Mouse (Mus musculus): Measurements from ENCODE around the gene Golt1a. TPM values are rescaled to one million over a fixed set of nuclear protein-coding genes. Genes with fewer than 3 reads are reported as not detected.

The Golt1a gene
- polyA plus RNA-seq, 1 experiment from 2014 or later = not detected

DNA sequence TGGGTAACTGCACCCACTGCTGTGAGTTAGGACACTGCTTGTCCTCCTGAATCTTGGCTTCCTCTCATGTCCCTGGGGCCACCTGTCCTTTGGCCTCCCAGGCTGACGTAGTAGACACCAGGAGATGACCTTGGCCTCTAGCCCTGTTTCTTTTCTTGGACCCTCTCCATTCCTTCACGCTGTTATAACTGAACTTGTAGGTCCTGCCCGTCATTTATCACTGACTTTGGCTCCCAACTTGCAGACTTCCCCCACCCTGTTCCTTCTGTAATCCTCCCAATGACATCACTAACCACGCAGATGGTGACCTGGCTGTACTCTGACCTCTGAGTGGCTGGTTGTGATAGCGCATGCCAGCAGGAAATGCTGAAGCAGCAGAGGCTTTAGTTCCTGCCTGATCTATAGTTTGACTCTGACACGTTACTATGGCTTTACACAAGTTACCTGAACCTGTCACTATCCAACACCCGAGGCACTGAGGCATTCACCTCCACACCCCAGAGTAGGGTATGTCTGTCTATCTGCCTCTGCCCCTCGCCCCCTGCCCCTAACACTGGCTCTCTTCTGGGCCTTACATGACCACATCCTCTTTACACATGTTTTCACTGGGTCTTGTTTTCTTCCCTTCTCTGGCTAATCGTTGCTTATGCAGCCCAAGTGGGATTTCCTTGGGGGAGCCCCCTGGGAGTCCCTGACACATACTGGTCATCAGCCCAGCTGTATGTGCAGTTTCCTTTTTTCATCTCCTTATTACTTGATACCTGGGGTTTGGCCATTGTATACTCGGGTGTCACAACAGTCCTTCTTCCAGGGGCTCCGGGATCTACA, 38.3 kb downstream of the Golt1a start:
- Histone ChIP-seq H3K4me3 (ENCODE audit: low read depth, low read length) (no peak overlapping the region), H3K4me1 (ENCODE audit: control insufficient read depth, insufficient read depth, low read length) (0 out of 2 replicates have a peak, but pooled peaks cover 4% of the 10 kb centered on the region), H3K9ac (replicated peaks; ENCODE audit: low read depth, low read length) (no peak overlapping the region), H3K27me3 (ENCODE audit: control insufficient read depth, insufficient read depth, low read length) (no peaks in the 10 kb centered on the region), H3K36me3 (ENCODE audit: control insufficient read depth, insufficient read depth, low read length) (no peaks in the 10 kb centered on the region), H3K4me2 (ENCODE audit: low read depth, low read length) (no peak overlapping the region), H3K9me3 (ENCODE audit: control insufficient read depth, low read length) (no peaks in the 10 kb centered on the region), H3K27ac (ENCODE audit: low read depth, low read length) (no peak overlapping the region)
- 78% methylated on average over 11 of the region's 11 CpGs for WGBS
- no peak for ATAC-seq (ENCODE audit: low read depth)

DNA sequence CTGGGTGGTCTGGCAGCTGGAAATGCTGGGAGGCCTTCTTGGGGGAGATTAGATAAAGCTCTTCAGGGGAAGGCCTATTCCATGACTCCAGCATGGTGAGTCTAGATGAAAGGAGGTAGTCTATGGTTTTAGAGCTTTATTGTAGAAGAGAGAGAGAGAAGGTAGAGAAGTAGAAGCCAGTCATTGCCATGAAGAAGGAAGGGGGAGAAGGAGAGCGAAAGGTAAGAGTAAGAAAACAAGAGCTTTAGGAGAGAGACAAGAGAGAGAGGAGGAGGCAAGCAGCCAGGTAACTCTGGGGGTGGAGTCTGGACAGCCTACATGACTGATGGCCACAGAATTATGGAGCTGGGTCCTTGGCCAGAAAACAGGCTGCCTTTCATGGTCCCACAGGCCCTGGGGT, 40.6 kb downstream of the Golt1a start, which contains the start of gene Ren1:
Gene Ren1 (plus strand): TSS at position 301 of the 400 bp plus-strand sequence.
- H3K36me3 ChIP-seq (ENCODE audit: control insufficient read depth, insufficient read depth, low read length) = no peaks in the 10 kb centered on the region
- H3K9me3 ChIP-seq (ENCODE audit: control insufficient read depth, low read length) = no peaks in the 10 kb centered on the region
- H3K9ac ChIP-seq (replicated peaks; ENCODE audit: low read depth, low read length) = no peak within 1 kb of the TSS
- H3K4me1 ChIP-seq (ENCODE audit: control insufficient read depth, insufficient read depth, low read length) = 0 out of 2 replicates have a peak, but pooled peaks cover 4% of the 10 kb centered on the region
- H3K4me2 ChIP-seq (ENCODE audit: low read depth, low read length) = no peak within 1 kb of the TSS
- H3K27me3 ChIP-seq (ENCODE audit: control insufficient read depth, insufficient read depth, low read length) = no peaks in the 10 kb centered on the region
- H3K4me3 ChIP-seq (ENCODE audit: low read depth, low read length) = no peak within 1 kb of the TSS
- H3K27ac ChIP-seq (ENCODE audit: low read depth, low read length) = no peak within 1 kb of the TSS
- ATAC-seq (ENCODE audit: low read depth) = no peak
- WGBS = 100% methylated on average over 1 of the region's 1 CpGs

- ATAC-seq (ENCODE audit: low read depth) = no peak
- no peak overlapping the region for H3K27ac ChIP-seq (ENCODE audit: low read depth, low read length)
- no peaks in the 10 kb centered on the region for H3K36me3 ChIP-seq (ENCODE audit: control insufficient read depth, insufficient read depth, low read length)
- H3K9me3 ChIP-seq (ENCODE audit: control insufficient read depth, low read length) = no peaks in the 10 kb centered on the region
- no peak overlapping the region for H3K4me3 ChIP-seq (ENCODE audit: low read depth, low read length)
- no peak overlapping the region for H3K9ac ChIP-seq (replicated peaks; ENCODE audit: low read depth, low read length)
- no peaks in the 10 kb centered on the region for H3K27me3 ChIP-seq (ENCODE audit: control insufficient read depth, insufficient read depth, low read length)
- 58% methylated on average over 9 of the region's 9 CpGs for WGBS
- 0 out of 2 replicates have a peak, but pooled peaks cover 4% of the 10 kb centered on the region for H3K4me1 ChIP-seq (ENCODE audit: control insufficient read depth, insufficient read depth, low read length)
- H3K4me2 ChIP-seq (ENCODE audit: low read depth, low read length) = no peak overlapping the region
Observed at GRCm38 (mm10) chr1:133351762-133352161, 42.2 kb downstream of the Golt1a start.

DNA sequence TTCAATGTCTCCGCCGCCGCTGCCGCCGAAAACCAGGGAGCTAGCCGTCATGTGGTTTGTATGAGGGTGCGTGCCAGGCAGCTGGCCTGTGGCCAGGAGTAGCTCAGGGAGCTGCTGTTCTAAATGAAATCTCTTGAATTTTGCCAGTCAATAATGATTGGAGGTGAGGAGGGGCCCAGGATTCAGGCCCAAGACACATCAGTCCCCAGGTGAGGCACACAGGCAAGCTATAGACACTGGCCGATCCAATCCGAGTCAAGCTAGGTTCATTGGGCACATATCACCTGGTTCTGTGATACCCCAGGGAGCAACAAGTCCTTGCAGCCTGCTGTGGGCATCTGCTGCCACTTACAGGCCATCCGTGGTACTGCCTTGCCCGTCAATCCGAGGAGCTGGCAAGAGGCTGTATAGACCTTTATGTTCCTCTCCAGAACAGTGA, 43.8 kb downstream of the Golt1a start:
- peak; percentile 66; the same call in 1 of the 2 replicates for ATAC-seq (ENCODE audit: low read depth)
- H3K4me2 ChIP-seq (ENCODE audit: low read depth, low read length) = no peak overlapping the region

GRCm38 (mm10) chr1:133355469-133355868, 45.9 kb downstream of the Golt1a start:
- H3K4me3 ChIP-seq (ENCODE audit: low read depth, low read length) = no peak overlapping the region
- H3K27ac ChIP-seq (ENCODE audit: low read depth, low read length) = no peak overlapping the region
- H3K9me3 ChIP-seq (ENCODE audit: control insufficient read depth, low read length) = no peaks in the 10 kb centered on the region
- H3K4me2 ChIP-seq (ENCODE audit: low read depth, low read length) = no peak overlapping the region
- no peak overlapping the region for H3K9ac ChIP-seq (replicated peaks; ENCODE audit: low read depth, low read length)
- H3K4me1 ChIP-seq (ENCODE audit: control insufficient read depth, insufficient read depth, low read length) = 0 out of 2 replicates have a peak, but pooled peaks cover 4% of the 10 kb centered on the region
- no peak for ATAC-seq (ENCODE audit: low read depth)
- 51% methylated on average over 5 of the region's 5 CpGs for WGBS
- no peaks in the 10 kb centered on the region for H3K27me3 ChIP-seq (ENCODE audit: control insufficient read depth, insufficient read depth, low read length)
- no peaks in the 10 kb centered on the region for H3K36me3 ChIP-seq (ENCODE audit: control insufficient read depth, insufficient read depth, low read length)

More for the DNA sequence above, 43.8 kb downstream of the Golt1a start:
- Histone ChIP-seq H3K9me3 (ENCODE audit: control insufficient read depth, low read length) (no peaks in the 10 kb centered on the region), H3K36me3 (ENCODE audit: control insufficient read depth, insufficient read depth, low read length) (no peaks in the 10 kb centered on the region), H3K9ac (replicated peaks; ENCODE audit: low read depth, low read length) (no peak overlapping the region), H3K4me1 (ENCODE audit: control insufficient read depth, insufficient read depth, low read length) (0 out of 2 replicates have a peak, but pooled peaks cover 4% of the 10 kb centered on the region), H3K4me3 (ENCODE audit: low read depth, low read length) (no peak overlapping the region), H3K27ac (ENCODE audit: low read depth, low read length) (no peak overlapping the region), H3K27me3 (ENCODE audit: control insufficient read depth, insufficient read depth, low read length) (no peaks in the 10 kb centered on the region)
- 42% methylated on average over 12 of the region's 12 CpGs for WGBS

GRCm38 (mm10) chr1:133355912-133356311, 46.3 kb downstream of the Golt1a start:
- H3K4me1 ChIP-seq (ENCODE audit: control insufficient read depth, insufficient read depth, low read length) = no peaks in the 10 kb centered on the region
- H3K4me2 ChIP-seq (ENCODE audit: low read depth, low read length) = no peak overlapping the region
- no peaks in the 10 kb centered on the region for H3K36me3 ChIP-seq (ENCODE audit: control insufficient read depth, insufficient read depth, low read length)
- H3K27ac ChIP-seq (ENCODE audit: low read depth, low read length) = no peak overlapping the region
- no peaks in the 10 kb centered on the region for H3K27me3 ChIP-seq (ENCODE audit: control insufficient read depth, insufficient read depth, low read length)
- H3K4me3 ChIP-seq (ENCODE audit: low read depth, low read length) = no peak overlapping the region
- no peaks in the 10 kb centered on the region for H3K9me3 ChIP-seq (ENCODE audit: control insufficient read depth, low read length)
- ATAC-seq (ENCODE audit: low read depth) = no peak
- H3K9ac ChIP-seq (replicated peaks; ENCODE audit: low read depth, low read length) = no peak overlapping the region
- WGBS = 58% methylated on average over 15 of the region's 15 CpGs

- 63% methylated on average over 8 of the region's 8 CpGs for WGBS
- no peak for ATAC-seq (ENCODE audit: low read depth)
- H3K4me2 ChIP-seq (ENCODE audit: low read depth, low read length) = no peak overlapping the region
- H3K4me1 ChIP-seq (ENCODE audit: control insufficient read depth, insufficient read depth, low read length) = no peaks in the 10 kb centered on the region
- no peaks in the 10 kb centered on the region for H3K27me3 ChIP-seq (ENCODE audit: control insufficient read depth, insufficient read depth, low read length)
- no peak overlapping the region for H3K9ac ChIP-seq (replicated peaks; ENCODE audit: low read depth, low read length)
- H3K4me3 ChIP-seq (ENCODE audit: low read depth, low read length) = no peak overlapping the region
- no peaks in the 10 kb centered on the region for H3K36me3 ChIP-seq (ENCODE audit: control insufficient read depth, insufficient read depth, low read length)
- H3K9me3 ChIP-seq (ENCODE audit: control insufficient read depth, low read length) = no peaks in the 10 kb centered on the region
- H3K27ac ChIP-seq (ENCODE audit: low read depth, low read length) = no peak overlapping the region
Observed at GRCm38 (mm10) chr1:133356330-133356729, 46.7 kb downstream of the Golt1a start.

- no peak for ATAC-seq (ENCODE audit: low read depth)
- no peak overlapping the region for H3K9ac ChIP-seq (replicated peaks; ENCODE audit: low read depth, low read length)
- H3K4me2 ChIP-seq (ENCODE audit: low read depth, low read length) = no peak overlapping the region
- H3K4me1 ChIP-seq (ENCODE audit: control insufficient read depth, insufficient read depth, low read length) = no peaks in the 10 kb centered on the region
- no peaks in the 10 kb centered on the region for H3K36me3 ChIP-seq (ENCODE audit: control insufficient read depth, insufficient read depth, low read length)
- no peak overlapping the region for H3K4me3 ChIP-seq (ENCODE audit: low read depth, low read length)
- no peaks in the 10 kb centered on the region for H3K9me3 ChIP-seq (ENCODE audit: control insufficient read depth, low read length)
- 0 out of 2 replicates have a peak, but pooled peaks cover 2% of the 10 kb centered on the region for H3K27me3 ChIP-seq (ENCODE audit: control insufficient read depth, insufficient read depth, low read length)
- WGBS = 94% methylated on average over 6 of the region's 6 CpGs
- H3K27ac ChIP-seq (ENCODE audit: low read depth, low read length) = no peak overlapping the region
Observed at GRCm38 (mm10) chr1:133361006-133361405, 51.4 kb downstream of the Golt1a start.

DNA sequence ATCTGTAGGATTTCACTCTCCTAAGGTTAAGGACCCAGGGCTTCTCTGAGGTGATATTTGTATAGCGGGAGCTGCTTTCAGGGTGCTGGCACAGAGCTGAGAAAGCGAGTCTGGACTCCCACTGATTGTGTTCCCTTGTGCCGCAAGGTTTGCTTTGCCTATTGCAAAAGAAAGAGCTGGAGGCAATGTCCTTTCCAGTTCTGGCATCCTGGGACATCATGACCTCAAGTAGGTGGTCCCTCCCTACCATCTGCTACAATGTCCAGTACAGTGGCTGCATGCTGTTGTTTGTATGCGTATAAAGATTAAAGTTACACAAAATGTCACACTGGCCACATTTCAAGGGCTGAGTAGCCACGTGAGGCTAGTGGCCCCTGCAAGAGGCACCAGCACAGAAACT, 52.5 kb downstream of the Golt1a start:
- H3K4me1 ChIP-seq (ENCODE audit: control insufficient read depth, insufficient read depth, low read length) = no peaks in the 10 kb centered on the region
- WGBS = 93% methylated on average over 5 of the region's 5 CpGs
- no peak overlapping the region for H3K9ac ChIP-seq (replicated peaks; ENCODE audit: low read depth, low read length)
- no peak for ATAC-seq (ENCODE audit: low read depth)
- H3K27me3 ChIP-seq (ENCODE audit: control insufficient read depth, insufficient read depth, low read length) = 0 out of 2 replicates have a peak, but pooled peaks cover 2% of the 10 kb centered on the region
- H3K4me2 ChIP-seq (ENCODE audit: low read depth, low read length) = no peak overlapping the region
- H3K27ac ChIP-seq (ENCODE audit: low read depth, low read length) = no peak overlapping the region
- no peaks in the 10 kb centered on the region for H3K9me3 ChIP-seq (ENCODE audit: control insufficient read depth, low read length)
- H3K36me3 ChIP-seq (ENCODE audit: control insufficient read depth, insufficient read depth, low read length) = no peaks in the 10 kb centered on the region
- no peak overlapping the region for H3K4me3 ChIP-seq (ENCODE audit: low read depth, low read length)

All from neural tube, embryonic 14.5 days (tissue).